ENCODE assay signal across 8 mouse cellular contexts in genomic region chr6:134896570-134897436, GRCm38 (mm10). TPM values are rescaled to one million over a fixed set of nuclear protein-coding genes. Genes with fewer than 3 reads are reported as not detected.
DNase-seq lines count a peak whose midpoint lies in the region; ATAC-seq and TF ChIP-seq lines count a peak whose summit lies in the region.

No protein-coding gene starts in this region.

- H3K4me1 ChIP-seq in heart, adult 2 months (ENCODE audit: control insufficient read depth, insufficient read depth, low read length): no peaks in the 10 kb centered on the region
- H3K4me1 ChIP-seq in ES-Bruce4 (ENCODE audit: control insufficient read depth, insufficient read depth, low read length): no peaks in the 10 kb centered on the region
- H3K4me1 ChIP-seq in forebrain, embryonic 14.5 days (ENCODE audit: control insufficient read depth, insufficient read depth, low read length): peaks cover 12% of the 10 kb centered on the region; the same call in 1 of the 2 replicates
- peaks cover 8% of the 10 kb centered on the region for H3K4me1 ChIP-seq in liver, embryonic 11.5 days (replicated peaks; ENCODE audit: control insufficient read depth, insufficient read depth, low read length)
- H3K4me1 ChIP-seq in stomach, embryonic 15.5 days: peaks cover 6% of the 10 kb centered on the region; the same call in 1 of the 2 replicates

- peak overlapping the region; percentile 77; the same call in 1 of the 2 replicates for H3K4me3 ChIP-seq in heart, adult 2 months
- H3K4me3 ChIP-seq in ES-Bruce4 (ENCODE audit: low read depth, low read length): peak overlapping the region; percentile 71
- H3K4me3 ChIP-seq in forebrain, embryonic 14.5 days (ENCODE audit: low read depth, low read length): peak overlapping the region; percentile 57
- H3K4me3 ChIP-seq in liver, embryonic 11.5 days (ENCODE audit: low read depth, low read length): peak overlapping the region; percentile 73
- peak overlapping the region; percentile 60 for H3K4me3 ChIP-seq in stomach, embryonic 15.5 days (replicated peaks)

- TF ChIP-seq CTCF in heart, adult 2 months (IDR thresholded peaks at IDR 0.05): no peak
- TF ChIP-seq CTCF in ES-Bruce4 (IDR thresholded peaks at IDR 0.05; ENCODE audit: low read depth, low read length): no peak

- DNase-seq in heart, adult 2 months: no peak
- no peak for DNase-seq in heart, postnatal 4 days
- DNase-seq in forebrain, embryonic 14.5 days (ENCODE audit: low spot score): no peak
- no peak for DNase-seq in liver, embryonic 11.5 days (ENCODE audit: low spot score)
- no peak for DNase-seq in c-Kit-positive CD71-positive TER-119-positive erythroid progenitor cells, embryonic 14.5 days (ENCODE audit: low spot score)
- DNase-seq in retina, embryonic 14.5 days (ENCODE audit: low spot score): no peak

- intact Hi-C loops in heart, adult 2 months (cut with DNase I): loop anchor here (1.0 kb wide), 1 partner anchor 62 kb away; no protein-coding TSS in a partner anchor

- no peaks in the 10 kb centered on the region for H3K36me3 ChIP-seq in heart, adult 2 months (ENCODE audit: control insufficient read depth, insufficient read depth, low read length)
- H3K36me3 ChIP-seq in ES-Bruce4 (ENCODE audit: control insufficient read depth, insufficient read depth, low read length, poor library complexity, severe bottlenecking): peaks cover 3% of the 10 kb centered on the region
- 0 out of 2 replicates have a peak, but pooled peaks cover 3% of the 10 kb centered on the region for H3K36me3 ChIP-seq in forebrain, embryonic 14.5 days (ENCODE audit: control insufficient read depth, insufficient read depth, low read length)
- H3K36me3 ChIP-seq in liver, embryonic 11.5 days (ENCODE audit: control insufficient read depth, insufficient read depth, low read length): no peaks in the 10 kb centered on the region; the same call in 1 of the 2 replicates
- no peaks in the 10 kb centered on the region for H3K36me3 ChIP-seq in stomach, embryonic 15.5 days

- no peaks in the 10 kb centered on the region for H3K9me3 ChIP-seq in ES-Bruce4 (replicated peaks; ENCODE audit: control insufficient read depth, insufficient read depth, low read length, poor library complexity, severe bottlenecking)
- no peaks in the 10 kb centered on the region for H3K9me3 ChIP-seq in forebrain, embryonic 14.5 days (replicated peaks; ENCODE audit: control insufficient read depth, low read length)
- no peaks in the 10 kb centered on the region for H3K9me3 ChIP-seq in liver, embryonic 11.5 days (ENCODE audit: control insufficient read depth, low read length)
- H3K9me3 ChIP-seq in stomach, embryonic 15.5 days: no peaks in the 10 kb centered on the region

- H3K9ac ChIP-seq in heart, adult 2 months (ENCODE audit: low read depth, low read length): peak overlapping the region; percentile 69; the same call in 1 of the 2 replicates
- H3K9ac ChIP-seq in ES-Bruce4 (ENCODE audit: low read depth, poor library complexity, severe bottlenecking): peak overlapping the region; percentile 77
- H3K9ac ChIP-seq in forebrain, embryonic 14.5 days (ENCODE audit: low read length): peak overlapping the region; percentile 91
- H3K9ac ChIP-seq in liver, embryonic 11.5 days (ENCODE audit: low read depth, low read length): peak overlapping the region; percentile 94
- no peak overlapping the region; the same call in 1 of the 2 replicates for H3K9ac ChIP-seq in stomach, embryonic 15.5 days

- no peaks in the 10 kb centered on the region for H3K27me3 ChIP-seq in heart, adult 2 months (ENCODE audit: control insufficient read depth, insufficient read depth, low read length)
- no peaks in the 10 kb centered on the region for H3K27me3 ChIP-seq in ES-Bruce4 (ENCODE audit: control insufficient read depth, insufficient read depth, low read length, poor library complexity, severe bottlenecking)
- H3K27me3 ChIP-seq in forebrain, embryonic 14.5 days (replicated peaks; ENCODE audit: control insufficient read depth, insufficient read depth, low read length): no peaks in the 10 kb centered on the region
- H3K27me3 ChIP-seq in liver, embryonic 11.5 days (replicated peaks; ENCODE audit: control insufficient read depth, insufficient read depth, low read length): no peaks in the 10 kb centered on the region
- no peaks in the 10 kb centered on the region for H3K27me3 ChIP-seq in stomach, embryonic 15.5 days (replicated peaks)

- 38% methylated on average over 15 of the region's 15 CpGs for WGBS in heart, adult 2 months
- WGBS in forebrain, embryonic 14.5 days: 61% methylated on average over 15 of the region's 15 CpGs
- WGBS in liver, embryonic 11.5 days: 46% methylated on average over 15 of the region's 15 CpGs
- 38% methylated on average over 15 of the region's 15 CpGs for WGBS in stomach, embryonic 15.5 days

- no peak for TF ChIP-seq POLR2A in heart, adult 2 months (IDR thresholded peaks at IDR 0.05; ENCODE audit: insufficient read depth, low read depth, low read length)
- no peak for TF ChIP-seq POLR2A in ES-Bruce4 (IDR thresholded peaks at IDR 0.05; ENCODE audit: insufficient read depth, low read length)

- ATAC-seq in forebrain, embryonic 14.5 days: no peak
- ATAC-seq in liver, embryonic 11.5 days (replicated peaks; ENCODE audit: low FRiP score): no peak; the same call in 1 of the 2 replicates
- ATAC-seq in stomach, embryonic 15.5 days (ENCODE audit: insufficient read depth, low FRiP score, low read depth): no peak

- H3K79me2 ChIP-seq in heart, adult 2 months (replicated peaks; ENCODE audit: control insufficient read depth, insufficient read depth, low read length): no peaks in the 10 kb centered on the region

- no peak for TF ChIP-seq EP300 in heart, adult 2 months (IDR thresholded peaks at IDR 0.05; ENCODE audit: insufficient read depth, low read depth, low read length)
- TF ChIP-seq EP300 in ES-Bruce4 (IDR thresholded peaks at IDR 0.05; ENCODE audit: insufficient read depth, low read depth, low read length): no peak

- peak overlapping the region; percentile 79 for H3K4me2 ChIP-seq in forebrain, embryonic 14.5 days (ENCODE audit: low read length)
- peak overlapping the region; percentile 89 for H3K4me2 ChIP-seq in liver, embryonic 11.5 days
- peak overlapping the region; percentile 75 for H3K4me2 ChIP-seq in stomach, embryonic 15.5 days

- H3K27ac ChIP-seq in heart, adult 2 months: peak overlapping the region; percentile 99
- H3K27ac ChIP-seq in ES-Bruce4 (ENCODE audit: insufficient read depth, low read length): no peak overlapping the region
- H3K27ac ChIP-seq in forebrain, embryonic 14.5 days (ENCODE audit: low read depth, low read length): no peak overlapping the region
- 0 out of 2 replicates have a peak overlapping the region, but pooled peaks have one; percentile 100 for H3K27ac ChIP-seq in liver, embryonic 11.5 days (ENCODE audit: low read depth, low read length)
- peak overlapping the region; percentile 100 for H3K27ac ChIP-seq in stomach, embryonic 15.5 days

RNA-seq across cellular contexts. Expression of gene Gpr19, which starts 1.6 kb away (rescaled TPM):
- total RNA-seq in heart, adult 2 months (2021): 1 to 10 TPM; 3.2 to 4.8 TPM
- polyA plus RNA-seq in heart, adult 2 months (2012; rRNA removed): 4.4 and 6.1 TPM in 2 replicates
- 1 to 10 TPM; 6.3 to 6.6 TPM for total RNA-seq in heart, postnatal 4 days (2021)
- polyA plus RNA-seq in ES-Bruce4 (2011; ENCODE audit: insufficient read depth, insufficient read length, low read depth, missing spikeins): 26.3 and 26.8 TPM in 2 replicates
- polyA plus RNA-seq in forebrain, embryonic 14.5 days (2014; fragmentation: Nextera tagmentation; extraction: Ambion mirVana): 42.4 and 46.2 TPM in 2 replicates
- polyA plus RNA-seq in liver, embryonic 11.5 days (2014; fragmentation: Nextera tagmentation; extraction: Ambion mirVana): 6.1 and 9.1 TPM in 2 replicates
- polyA plus RNA-seq in stomach, embryonic 15.5 days (2015; fragmentation: Nextera tagmentation; extraction: Ambion mirVana): 9.8 and 12.6 TPM in 2 replicates

RNA-seq across cellular contexts. Expression of gene Cdkn1b, which starts 23.4 kb away (rescaled TPM):
- total RNA-seq in heart, adult 2 months (2021): 10 to 100 TPM; 35.9 to 42.0 TPM
- 14.6 and 15.0 TPM in 2 replicates for polyA plus RNA-seq in heart, adult 2 months (2012; rRNA removed)
- 10 to 100 TPM; 46.1 to 47.7 TPM for total RNA-seq in heart, postnatal 4 days (2021)
- polyA plus RNA-seq in ES-Bruce4 (2011; ENCODE audit: insufficient read depth, insufficient read length, low read depth, missing spikeins): 37.2 and 38.4 TPM in 2 replicates
- polyA plus RNA-seq in forebrain, embryonic 14.5 days (2014; fragmentation: Nextera tagmentation; extraction: Ambion mirVana): 58.8 and 63.3 TPM in 2 replicates
- polyA plus RNA-seq in liver, embryonic 11.5 days (2014; fragmentation: Nextera tagmentation; extraction: Ambion mirVana): 8.9 and 9.4 TPM in 2 replicates
- polyA plus RNA-seq in stomach, embryonic 15.5 days (2015; fragmentation: Nextera tagmentation; extraction: Ambion mirVana): 17.9 and 19.7 TPM in 2 replicates

Comparison
In these comparisons a context has a peak if more than half of its experiments do, and no peak if none do; other contexts are left out.
1. H3K27ac ChIP-seq: peak in heart, adult 2 months (single experiment), liver, embryonic 11.5 days (single experiment) and stomach, embryonic 15.5 days (single experiment); none in ES-Bruce4 (single experiment) and forebrain, embryonic 14.5 days (single experiment).
2. Peak in every context shown above with its lines, with median percentiles within 50 percentile points of each other: H3K4me3 ChIP-seq and H3K4me2 ChIP-seq.